Mouse (Mus musculus): Measurements from ENCODE around the gene Zfp994. TPM values are rescaled to one million over a fixed set of nuclear protein-coding genes. Genes with fewer than 3 reads are reported as not detected.
"Not testable (repeated sequence)": the region's sequence is repeated elsewhere in the genome, so short reads cannot be mapped to it uniquely, and the experiment has no call there.

Zfp994 gene
- 4.5 and 5.0 TPM in 2 replicates for polyA plus RNA-seq (2015; fragmentation: Nextera tagmentation; extraction: Ambion mirVana)

- Histone ChIP-seq H3K4me3 (peak within 1 kb of the TSS; percentile 74), H3K4me2 (replicated peaks) (peak within 1 kb of the TSS; percentile 57), H3K9ac (replicated peaks) (peak within 1 kb of the TSS; percentile 69), H3K27ac (replicated peaks) (peak within 1 kb of the TSS; percentile 73)
- H3K36me3 ChIP-seq, H3K27me3 ChIP-seq, H3K9me3 ChIP-seq, H3K4me1 ChIP-seq: not testable (repeated sequence)
- WGBS = 0% methylated on average over 23 of the region's 23 CpGs
- peak; percentile 100 for ATAC-seq (replicated peaks)
These were observed at the start of gene Zfp994 for GRCm38 (mm10) chr17:22225422-22226012. Zfp994 (minus strand) TSS chr17:22225616.

- ATAC-seq (replicated peaks); H3K9ac ChIP-seq (replicated peaks); H3K4me3 ChIP-seq; H3K4me1 ChIP-seq; H3K27me3 ChIP-seq; H3K27ac ChIP-seq (replicated peaks); H3K4me2 ChIP-seq (replicated peaks); H3K9me3 ChIP-seq; H3K36me3 ChIP-seq: not testable (repeated sequence)
- 72% methylated on average over 19 of the region's 19 CpGs for WGBS
These were observed 5.3 kb upstream of the Zfp994 start for GRCm38 (mm10) chr17:22230701-22231100.

- 2% methylated on average over 3 of the region's 3 CpGs for WGBS
These were observed 401 bp downstream of the Zfp994 start for GRCm38 (mm10) chr17:22225015-22225414.

DNA sequence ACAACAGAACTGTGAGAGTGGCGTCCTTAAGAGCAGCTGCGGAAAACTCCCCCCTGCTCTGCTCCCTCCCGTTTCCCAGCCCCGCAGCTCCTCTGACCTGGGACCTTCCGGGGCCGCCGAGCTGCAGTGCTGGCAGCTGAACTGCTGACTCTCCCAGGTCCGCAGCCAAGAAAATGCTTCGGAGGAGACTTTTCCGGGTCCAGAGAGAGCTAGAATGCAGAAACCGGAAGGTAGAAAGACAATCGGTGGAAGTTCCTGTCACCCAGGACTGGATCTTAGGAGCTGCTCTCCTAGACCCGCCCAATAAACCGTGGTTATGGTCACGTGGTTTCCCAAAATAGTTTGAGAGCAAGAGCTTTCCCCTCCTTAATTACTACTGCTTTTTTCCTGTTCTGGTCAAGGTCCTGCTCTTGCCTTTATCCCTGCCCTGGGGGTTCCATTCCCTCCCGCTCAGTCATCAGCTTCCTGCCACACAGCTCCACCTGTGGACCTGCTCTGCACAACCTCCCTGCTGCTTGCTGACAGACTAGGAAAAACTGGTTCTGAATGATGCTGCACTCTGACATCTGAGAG is 59.6 kb downstream of the Zfp994 start, which contains the start of gene Zfp947:
Gene Zfp947 (minus strand): TSS at position 469 of the 573 bp plus-strand sequence.
- not testable (repeated sequence) for H3K36me3 ChIP-seq; H3K9me3 ChIP-seq; H3K27me3 ChIP-seq; H3K4me1 ChIP-seq; H3K27ac ChIP-seq (replicated peaks)
- WGBS = under 1% methylated on average over 16 of the region's 16 CpGs
- peak within 1 kb of the TSS; percentile 66 for H3K9ac ChIP-seq (replicated peaks)
- ATAC-seq (replicated peaks) = peak; percentile 94
- peak within 1 kb of the TSS; percentile 55 for H3K4me2 ChIP-seq (replicated peaks)
- peak within 1 kb of the TSS; percentile 58 for H3K4me3 ChIP-seq

More at GRCm38 (mm10) chr17:22225015-22225414, 401 bp downstream of the Zfp994 start:
- not testable (repeated sequence) for H3K4me1 ChIP-seq, H3K9me3 ChIP-seq, H3K27me3 ChIP-seq, H3K36me3 ChIP-seq
- peak; percentile 67 for ATAC-seq (replicated peaks)
- Histone ChIP-seq H3K27ac (replicated peaks) (peak overlapping the region; percentile 73; the same call in 1 of the 2 replicates), H3K4me2 (replicated peaks) (peak overlapping the region; percentile 57), H3K4me3 (peak overlapping the region; percentile 74), H3K9ac (replicated peaks) (peak overlapping the region; percentile 69)

GRCm38 (mm10) chr17:22165304-22165703 is 60.1 kb downstream of the Zfp994 start:
- H3K4me2 ChIP-seq (replicated peaks) = peak overlapping the region; percentile 55
- peak overlapping the region; percentile 66 for H3K9ac ChIP-seq (replicated peaks)
- H3K36me3 ChIP-seq; H3K4me1 ChIP-seq; H3K9me3 ChIP-seq; H3K27ac ChIP-seq (replicated peaks); H3K27me3 ChIP-seq: not testable (repeated sequence)
- peak overlapping the region; percentile 58 for H3K4me3 ChIP-seq
- WGBS = 5% methylated on average over 3 of the region's 3 CpGs
- peak; percentile 77 for ATAC-seq (replicated peaks)

- not testable (repeated sequence) for ATAC-seq (replicated peaks); H3K4me3 ChIP-seq; H3K27ac ChIP-seq (replicated peaks); H3K9me3 ChIP-seq; H3K27me3 ChIP-seq; H3K36me3 ChIP-seq; H3K4me1 ChIP-seq; H3K9ac ChIP-seq (replicated peaks); H3K4me2 ChIP-seq (replicated peaks)
- 57% methylated on average over 4 of the region's 4 CpGs for WGBS
These were observed 71.5 kb downstream of the Zfp994 start for GRCm38 (mm10) chr17:22153951-22154350.

Other genes with a start within 250 kb of the Zfp994 start
- 1.8 TPM in 2 replicates for gene Zfp947, start 59.4 kb downstream of the Zfp994 start, polyA plus RNA-seq (2015; fragmentation: Nextera tagmentation; extraction: Ambion mirVana)
- 13.2 and 14.1 TPM in 2 replicates for gene CT030661.1, start 89.2 kb upstream of the Zfp994 start, polyA plus RNA-seq (2015; fragmentation: Nextera tagmentation; extraction: Ambion mirVana)
- gene Zfp944, start 135.8 kb upstream of the Zfp994 start, polyA plus RNA-seq (2015; fragmentation: Nextera tagmentation; extraction: Ambion mirVana) = 18.4 and 20.0 TPM in 2 replicates
- 8.4 and 8.8 TPM in 2 replicates for gene Zfp758, start 135.8 kb upstream of the Zfp994 start, polyA plus RNA-seq (2015; fragmentation: Nextera tagmentation; extraction: Ambion mirVana)
- gene Zfp946, start 198.6 kb upstream of the Zfp994 start, polyA plus RNA-seq (2015; fragmentation: Nextera tagmentation; extraction: Ambion mirVana) = 35.9 and 38.1 TPM in 2 replicates